15 mouse cellular contexts compared by ENCODE assay signal in the genomic region with DNA sequence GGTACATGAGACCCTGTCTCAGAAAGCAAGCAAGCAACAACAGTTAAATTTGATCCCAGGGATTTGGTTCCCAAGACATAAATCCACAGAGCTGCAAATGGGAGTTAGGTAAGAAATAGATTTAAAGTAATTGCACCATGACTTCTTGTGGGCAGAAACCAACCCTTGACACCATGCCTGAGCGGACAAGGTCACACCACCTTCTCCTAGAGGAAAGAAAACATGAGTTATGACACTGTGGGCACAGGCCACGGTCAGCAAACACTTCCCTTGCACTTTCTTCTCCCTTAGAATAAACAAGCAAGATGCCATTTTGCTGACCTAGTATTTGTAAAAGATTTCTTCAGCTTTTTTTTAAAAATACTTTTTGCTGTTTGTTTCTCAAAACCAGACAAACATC.
A peak's percentile ranks its signal among the peaks of the same experiment; 100 is the strongest.
DNase-seq lines count a peak whose midpoint lies in the region; ATAC-seq and TF ChIP-seq lines count a peak whose summit lies in the region.
"Had no signal": no experiment of that assay in that cellular context is flagged by ENCODE, and none has a peak within 500 bp of the region (broad histone marks: within the 10 kb centered on the region; RNA-seq: fewer than 3 reads in every experiment).

No protein-coding gene starts in this region.

- peaks cover 17% of the 10 kb centered on the region; the same call in 1 of the 2 replicates for H3K4me1 ChIP-seq in embryonic facial prominence, embryonic 15.5 days
- peaks cover 27% of the 10 kb centered on the region for H3K4me1 ChIP-seq in embryonic facial prominence, embryonic 10.5 days
- no peaks in the 10 kb centered on the region for H3K4me1 ChIP-seq in lung, postnatal 0 days (ENCODE audit: insufficient read depth, low read depth, low read length)

- no peak overlapping the region for H3K4me3 ChIP-seq in embryonic facial prominence, embryonic 15.5 days (replicated peaks)
- H3K4me3 ChIP-seq in embryonic facial prominence, embryonic 10.5 days: no peak overlapping the region
- no peak overlapping the region for H3K4me3 ChIP-seq in lung, postnatal 0 days (ENCODE audit: low read depth, low read length)
- H3K4me3 ChIP-seq: embryonic facial prominence, embryonic 12.5 days; forebrain, embryonic 10.5 days; heart, embryonic 13.5 days; hindbrain, embryonic 12.5 days had no signal

- no peak for DNase-seq in embryonic facial prominence, embryonic 10.5 days (ENCODE audit: low spot score)
- peak; percentile 13 for DNase-seq in adipocyte (ENCODE audit: low spot score)
- peak; percentile 9 for DNase-seq in kidney, adult 9 months
- DNase-seq in lung, postnatal 0 days (ENCODE audit: low spot score): peak; percentile 52
- DNase-seq in urinary bladder, postnatal 10 days (ENCODE audit: low spot score): no peak
- no peak for DNase-seq in cerebellum, postnatal 25 days
- DNase-seq: cerebellum, postnatal 36 days; liver, postnatal 0 days; thymus, adult 2 months had no signal

- no peak for ATAC-seq in embryonic facial prominence, embryonic 15.5 days (ENCODE audit: insufficient number of reproducible peaks, low FRiP score, low TSS enrichment, low read depth)
- ATAC-seq in lung, postnatal 0 days: peak; percentile 56; the same call in 1 of the 2 replicates
- ATAC-seq: liver, postnatal 0 days; Patski had no signal

- no peak overlapping the region for H3K9ac ChIP-seq in embryonic facial prominence, embryonic 15.5 days
- no peak overlapping the region for H3K9ac ChIP-seq in lung, postnatal 0 days (replicated peaks; ENCODE audit: low read depth)
- H3K9ac ChIP-seq: embryonic facial prominence, embryonic 12.5 days; heart, embryonic 13.5 days; hindbrain, embryonic 12.5 days; liver, postnatal 0 days had no signal

- no peaks in the 10 kb centered on the region for H3K27me3 ChIP-seq in embryonic facial prominence, embryonic 15.5 days
- H3K27me3 ChIP-seq in embryonic facial prominence, embryonic 10.5 days (replicated peaks; ENCODE audit: low read depth, poor library complexity, severe bottlenecking): no peaks in the 10 kb centered on the region
- H3K27me3 ChIP-seq in lung, postnatal 0 days (replicated peaks; ENCODE audit: insufficient read depth, low read length): no peaks in the 10 kb centered on the region
- H3K27me3 ChIP-seq: embryonic facial prominence, embryonic 12.5 days; heart, embryonic 13.5 days; hindbrain, embryonic 12.5 days; Patski had no signal

- no peak for TF ChIP-seq EP300 in lung, postnatal 0 days (IDR thresholded peaks at IDR 0.05)

- H3K27ac ChIP-seq in embryonic facial prominence, embryonic 15.5 days (replicated peaks): peak overlapping the region; percentile 11; the same call in 1 of the 2 replicates
- no peak overlapping the region for H3K27ac ChIP-seq in embryonic facial prominence, embryonic 10.5 days (replicated peaks)
- no peak overlapping the region for H3K27ac ChIP-seq in lung, postnatal 0 days (ENCODE audit: low read length)
- H3K27ac ChIP-seq: embryonic facial prominence, embryonic 12.5 days; forebrain, embryonic 10.5 days; heart, embryonic 13.5 days; hindbrain, embryonic 12.5 days had no signal

- TF ChIP-seq CTCF in lung, postnatal 0 days (IDR thresholded peaks at IDR 0.05): no peak

- no peak overlapping the region for H3K4me2 ChIP-seq in embryonic facial prominence, embryonic 15.5 days (replicated peaks)
- no peak overlapping the region for H3K4me2 ChIP-seq in lung, postnatal 0 days (replicated peaks; ENCODE audit: low read depth, low read length)
- H3K4me2 ChIP-seq: embryonic facial prominence, embryonic 12.5 days; heart, embryonic 13.5 days; hindbrain, embryonic 12.5 days had no signal

- no peaks in the 10 kb centered on the region for H3K9me3 ChIP-seq in embryonic facial prominence, embryonic 15.5 days (replicated peaks)
- no peaks in the 10 kb centered on the region for H3K9me3 ChIP-seq in embryonic facial prominence, embryonic 10.5 days
- H3K9me3 ChIP-seq in lung, postnatal 0 days (ENCODE audit: low read length): no peaks in the 10 kb centered on the region
- H3K9me3 ChIP-seq: embryonic facial prominence, embryonic 12.5 days; forebrain, embryonic 10.5 days; heart, embryonic 13.5 days; hindbrain, embryonic 12.5 days had no signal

- H3K36me3 ChIP-seq in embryonic facial prominence, embryonic 15.5 days: no peaks in the 10 kb centered on the region
- H3K36me3 ChIP-seq in embryonic facial prominence, embryonic 10.5 days (replicated peaks): no peaks in the 10 kb centered on the region
- no peaks in the 10 kb centered on the region for H3K36me3 ChIP-seq in lung, postnatal 0 days (ENCODE audit: insufficient read depth, low read length)
- H3K36me3 ChIP-seq: embryonic facial prominence, embryonic 12.5 days; forebrain, embryonic 10.5 days; heart, embryonic 13.5 days; hindbrain, embryonic 12.5 days had no signal

- WGBS in embryonic facial prominence, embryonic 15.5 days: 66% methylated on average over 2 of the region's 2 CpGs
- WGBS in embryonic facial prominence, embryonic 10.5 days: 78% methylated on average over 2 of the region's 2 CpGs
- 14% methylated on average over 2 of the region's 2 CpGs for WGBS in lung, postnatal 0 days

Comparison
In these comparisons a context has a peak if more than half of its experiments do, and no peak if none do; other contexts are left out.
1. DNase-seq: peak in adipocyte (single experiment), kidney, adult 9 months (single experiment) and lung, postnatal 0 days (single experiment); none in embryonic facial prominence, embryonic 10.5 days (single experiment), urinary bladder, postnatal 10 days (single experiment) and cerebellum, postnatal 25 days (0 of 2).